Mouse (Mus musculus): ENCODE data around the gene Rab29. TPM values are rescaled to one million over a fixed set of nuclear protein-coding genes. Genes with fewer than 3 reads are reported as not detected.
A peak's percentile ranks its signal among the peaks of the same experiment; 100 is the strongest.

Rab29 gene
- polyA plus RNA-seq, 1 experiment, result 2.6 TPM

DNA sequence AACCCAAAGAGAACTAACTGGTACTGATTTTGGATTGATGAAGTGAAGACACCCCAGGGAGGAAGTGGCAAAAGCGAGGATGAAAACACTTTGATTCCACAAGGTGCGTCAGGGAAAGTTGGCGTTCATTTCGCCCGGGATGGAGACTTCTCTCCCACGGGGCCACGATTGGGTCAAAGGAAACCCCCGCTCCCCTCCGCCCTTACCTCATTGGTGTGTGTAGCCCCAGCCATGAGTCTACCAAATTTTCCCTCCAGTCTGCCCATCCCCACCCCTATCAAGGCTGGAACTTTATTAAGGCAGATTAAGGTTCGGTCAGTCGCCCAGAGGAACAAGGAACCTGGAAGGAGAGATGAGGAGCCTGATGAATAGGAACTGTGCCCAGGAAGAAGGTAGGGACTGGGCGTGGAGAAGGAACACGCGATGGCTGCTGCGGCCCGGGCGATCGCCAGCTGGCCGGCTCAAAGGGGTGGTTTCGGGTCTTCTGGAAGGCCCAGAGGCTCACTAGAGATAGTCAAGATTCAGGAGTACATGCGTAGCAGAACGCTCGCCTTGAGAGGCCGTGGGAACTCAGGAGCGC is 39.7 kb upstream of the Rab29 start, which contains the start of gene Slc41a1:
Gene Slc41a1 (plus strand): TSS at position 287 of the 580 bp plus-strand sequence.
- no peak for TF ChIP-seq POLR2A (IDR thresholded peaks at IDR 0.05; ENCODE audit: control insufficient read depth, low read depth, low read length)
- TF ChIP-seq CTCF (IDR thresholded peaks at IDR 0.05; ENCODE audit: control insufficient read depth, insufficient read depth, insufficient replicate concordance, low read depth, low read length), result no peak
- Histone ChIP-seq H3K36me3 (ENCODE audit: control insufficient read depth, insufficient read depth, low read length) (no peaks in the 10 kb centered on the region), H3K4me3 (ENCODE audit: control insufficient read depth, low read depth, low read length) (peak within 1 kb of the TSS; percentile 97), H3K4me1 (ENCODE audit: control insufficient read depth, insufficient read depth, low read length) (peaks cover 15% of the 10 kb centered on the region), H3K27ac (ENCODE audit: control insufficient read depth, insufficient read depth, low read depth, low read length) (peak within 1 kb of the TSS; percentile 81), H3K27me3 (ENCODE audit: control insufficient read depth, insufficient read depth, low read length) (no peaks in the 10 kb centered on the region)

- TF ChIP-seq CTCF (IDR thresholded peaks at IDR 0.05; ENCODE audit: control insufficient read depth, insufficient read depth, insufficient replicate concordance, low read depth, low read length) (no peak), POLR2A (IDR thresholded peaks at IDR 0.05; ENCODE audit: control insufficient read depth, low read depth, low read length) (peak; percentile 75; the same call in 1 of the 2 replicates)
- Histone ChIP-seq H3K27ac (ENCODE audit: control insufficient read depth, insufficient read depth, low read depth, low read length) (peak overlapping the region; percentile 81), H3K4me1 (ENCODE audit: control insufficient read depth, insufficient read depth, low read length) (peaks cover 15% of the 10 kb centered on the region)
These were observed 39.2 kb upstream of the Rab29 start for GRCm38 (mm10) chr1:131827787-131828258.

DNA sequence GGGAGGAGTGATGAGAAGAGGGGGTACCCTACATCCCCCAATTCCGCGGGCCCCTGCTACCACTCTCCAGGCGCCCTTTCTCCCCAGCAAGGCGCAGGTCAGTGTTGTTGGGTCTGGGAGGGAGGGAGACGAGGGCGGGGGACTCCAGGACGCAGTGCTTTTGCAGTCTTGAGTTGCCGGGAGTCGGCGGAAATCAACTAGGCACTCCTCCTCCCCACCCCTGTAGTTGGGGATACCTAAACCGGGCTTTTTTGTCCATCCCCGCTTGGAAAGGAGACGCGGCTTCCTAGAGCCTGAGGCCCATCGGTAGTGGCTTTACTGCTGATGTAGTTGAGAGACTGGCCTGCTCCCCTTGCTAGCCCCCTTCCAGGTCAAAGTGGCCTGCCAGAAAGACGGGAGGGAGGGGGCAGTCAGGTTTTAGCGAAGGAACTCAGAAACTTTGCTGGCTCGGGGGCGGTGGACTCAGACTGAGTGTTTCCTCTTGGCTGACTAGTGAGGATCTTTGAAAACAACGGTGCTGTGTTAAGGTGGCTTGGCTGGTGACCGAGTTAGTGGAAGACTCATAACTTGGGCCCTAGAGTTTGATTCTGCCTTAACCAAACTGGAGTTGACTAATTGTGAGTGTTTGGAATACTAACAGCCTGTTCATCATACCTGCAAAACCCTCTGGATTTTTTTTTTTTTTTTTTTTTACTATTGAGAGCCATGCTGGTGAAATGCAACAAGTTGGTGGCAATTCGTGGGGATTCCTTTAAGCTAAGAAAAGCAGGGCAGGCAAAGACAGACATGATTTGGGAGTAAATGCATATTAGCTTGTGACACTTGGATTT is 38.5 kb upstream of the Rab29 start:
- TF ChIP-seq POLR2A (IDR thresholded peaks at IDR 0.05; ENCODE audit: control insufficient read depth, low read depth, low read length), result 0 out of 2 replicates have a peak, but pooled peaks have one; percentile 13
- TF ChIP-seq CTCF (IDR thresholded peaks at IDR 0.05; ENCODE audit: control insufficient read depth, insufficient read depth, insufficient replicate concordance, low read depth, low read length), result no peak
- Histone ChIP-seq H3K27ac (ENCODE audit: control insufficient read depth, insufficient read depth, low read depth, low read length) (peak overlapping the region; percentile 81), H3K36me3 (ENCODE audit: control insufficient read depth, insufficient read depth, low read length) (no peaks in the 10 kb centered on the region), H3K4me3 (ENCODE audit: control insufficient read depth, low read depth, low read length) (peak overlapping the region; percentile 97), H3K27me3 (ENCODE audit: control insufficient read depth, insufficient read depth, low read length) (no peaks in the 10 kb centered on the region), H3K4me1 (ENCODE audit: control insufficient read depth, insufficient read depth, low read length) (peaks cover 15% of the 10 kb centered on the region)

More at GRCm38 (mm10) chr1:131827787-131828258, 39.2 kb upstream of the Rab29 start:
- Histone ChIP-seq H3K36me3 (ENCODE audit: control insufficient read depth, insufficient read depth, low read length) (no peaks in the 10 kb centered on the region), H3K4me3 (ENCODE audit: control insufficient read depth, low read depth, low read length) (peak overlapping the region; percentile 97), H3K27me3 (ENCODE audit: control insufficient read depth, insufficient read depth, low read length) (no peaks in the 10 kb centered on the region)

DNA sequence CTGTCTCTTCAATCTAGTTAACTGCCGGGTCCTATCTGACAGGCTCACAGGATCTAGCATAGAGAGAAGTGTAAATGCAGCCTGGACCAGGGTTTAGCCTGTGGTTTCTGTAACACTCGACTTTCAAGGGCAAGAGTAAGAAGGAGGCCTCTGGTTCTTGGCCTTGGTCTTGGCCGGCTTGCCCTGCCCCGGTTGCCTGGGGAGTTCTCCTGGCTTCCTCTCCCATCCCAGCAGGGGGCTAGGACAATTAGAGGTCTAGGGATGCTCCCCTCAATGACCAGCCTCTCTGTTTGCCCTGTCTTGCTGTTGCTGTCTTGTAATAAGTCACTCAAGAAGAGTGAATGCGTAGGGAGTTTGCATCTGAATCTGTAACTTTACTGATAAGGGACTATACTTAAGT is 37.7 kb upstream of the Rab29 start:
- TF ChIP-seq POLR2A (IDR thresholded peaks at IDR 0.05; ENCODE audit: control insufficient read depth, low read depth, low read length) (no peak), CTCF (IDR thresholded peaks at IDR 0.05; ENCODE audit: control insufficient read depth, insufficient read depth, insufficient replicate concordance, low read depth, low read length) (no peak)
- Histone ChIP-seq H3K4me3 (ENCODE audit: control insufficient read depth, low read depth, low read length) (peak overlapping the region; percentile 44), H3K27ac (ENCODE audit: control insufficient read depth, insufficient read depth, low read depth, low read length) (no peak overlapping the region), H3K36me3 (ENCODE audit: control insufficient read depth, insufficient read depth, low read length) (no peaks in the 10 kb centered on the region), H3K4me1 (ENCODE audit: control insufficient read depth, insufficient read depth, low read length) (peaks cover 15% of the 10 kb centered on the region), H3K27me3 (ENCODE audit: control insufficient read depth, insufficient read depth, low read length) (no peaks in the 10 kb centered on the region)

DNA sequence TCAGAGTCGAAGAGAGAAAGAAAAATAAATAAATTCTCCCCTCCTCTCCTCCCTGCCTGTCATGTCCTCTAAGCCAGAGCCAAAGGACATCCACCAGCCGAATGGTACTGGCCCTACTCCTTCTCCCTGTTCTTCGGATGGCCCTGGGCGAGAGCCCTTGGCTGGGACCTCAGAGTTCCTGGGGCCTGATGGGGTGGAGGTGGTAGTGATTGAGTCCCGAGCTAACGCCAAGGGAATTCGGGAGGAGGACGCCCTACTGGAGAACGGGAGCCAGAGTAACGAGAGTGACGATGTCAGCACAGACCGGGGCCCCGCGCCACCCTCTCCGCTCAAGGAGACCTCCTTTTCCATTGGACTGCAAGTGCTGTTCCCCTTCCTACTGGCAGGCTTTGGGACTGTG is 36.5 kb upstream of the Rab29 start:
- no peak for TF ChIP-seq POLR2A (IDR thresholded peaks at IDR 0.05; ENCODE audit: control insufficient read depth, low read depth, low read length)
- no peak for TF ChIP-seq CTCF (IDR thresholded peaks at IDR 0.05; ENCODE audit: control insufficient read depth, insufficient read depth, insufficient replicate concordance, low read depth, low read length)
- H3K27me3 ChIP-seq (ENCODE audit: control insufficient read depth, insufficient read depth, low read length), result no peaks in the 10 kb centered on the region
- H3K36me3 ChIP-seq (ENCODE audit: control insufficient read depth, insufficient read depth, low read length), result no peaks in the 10 kb centered on the region
- H3K4me1 ChIP-seq (ENCODE audit: control insufficient read depth, insufficient read depth, low read length), result peaks cover 15% of the 10 kb centered on the region
- no peak overlapping the region for H3K4me3 ChIP-seq (ENCODE audit: control insufficient read depth, low read depth, low read length)
- H3K27ac ChIP-seq (ENCODE audit: control insufficient read depth, insufficient read depth, low read depth, low read length), result no peak overlapping the region

GRCm38 (mm10) chr1:131830971-131831641 is 35.9 kb upstream of the Rab29 start:
- Histone ChIP-seq H3K36me3 (ENCODE audit: control insufficient read depth, insufficient read depth, low read length) (no peaks in the 10 kb centered on the region), H3K27ac (ENCODE audit: control insufficient read depth, insufficient read depth, low read depth, low read length) (no peak overlapping the region), H3K4me3 (ENCODE audit: control insufficient read depth, low read depth, low read length) (no peak overlapping the region), H3K4me1 (ENCODE audit: control insufficient read depth, insufficient read depth, low read length) (peaks cover 15% of the 10 kb centered on the region), H3K27me3 (ENCODE audit: control insufficient read depth, insufficient read depth, low read length) (no peaks in the 10 kb centered on the region)
- no peak for TF ChIP-seq CTCF (IDR thresholded peaks at IDR 0.05; ENCODE audit: control insufficient read depth, insufficient read depth, insufficient replicate concordance, low read depth, low read length)
- TF ChIP-seq POLR2A (IDR thresholded peaks at IDR 0.05; ENCODE audit: control insufficient read depth, low read depth, low read length), result no peak

GRCm38 (mm10) chr1:131837035-131837434 is 30.0 kb upstream of the Rab29 start:
- TF ChIP-seq CTCF (IDR thresholded peaks at IDR 0.05; ENCODE audit: control insufficient read depth, insufficient read depth, insufficient replicate concordance, low read depth, low read length) (no peak), POLR2A (IDR thresholded peaks at IDR 0.05; ENCODE audit: control insufficient read depth, low read depth, low read length) (no peak)
- Histone ChIP-seq H3K27ac (ENCODE audit: control insufficient read depth, insufficient read depth, low read depth, low read length) (no peak overlapping the region), H3K27me3 (ENCODE audit: control insufficient read depth, insufficient read depth, low read length) (no peaks in the 10 kb centered on the region), H3K4me3 (ENCODE audit: control insufficient read depth, low read depth, low read length) (no peak overlapping the region), H3K4me1 (ENCODE audit: control insufficient read depth, insufficient read depth, low read length) (no peaks in the 10 kb centered on the region), H3K36me3 (ENCODE audit: control insufficient read depth, insufficient read depth, low read length) (no peaks in the 10 kb centered on the region)
